In the genomic region with DNA sequence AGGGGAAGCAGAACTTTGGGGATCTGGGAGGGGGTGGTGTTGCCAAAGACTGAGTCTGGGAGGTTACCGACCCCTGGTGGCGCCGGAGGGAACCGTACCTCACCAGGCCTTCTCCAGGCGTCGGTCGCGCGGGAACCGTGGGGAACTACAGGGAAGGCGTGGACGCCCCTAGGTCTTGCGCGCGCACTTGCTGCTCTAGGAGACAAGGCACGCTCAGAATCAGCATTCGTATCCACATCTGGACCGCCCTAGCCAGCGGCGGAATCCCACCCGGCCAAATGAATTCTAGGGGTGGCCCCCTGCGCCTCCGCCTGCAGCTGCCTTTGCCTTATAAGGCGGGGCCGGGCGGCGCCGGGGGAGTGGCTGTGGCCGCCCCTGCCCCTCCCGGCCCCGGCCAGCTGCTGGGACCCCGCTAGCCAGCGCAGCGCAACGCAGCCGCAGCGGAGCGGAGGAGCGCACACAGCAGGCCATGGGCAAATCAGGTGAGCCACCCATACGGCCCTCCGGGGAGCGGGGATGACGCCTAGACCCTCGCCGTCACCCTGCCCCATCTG, we compare ENCODE assay signal across 8 mouse cellular contexts. TPM values are rescaled to one million over a fixed set of nuclear protein-coding genes. Genes with fewer than 3 reads are reported as not detected.
DNase-seq lines count a peak whose midpoint lies in the region; ATAC-seq and TF ChIP-seq lines count a peak whose summit lies in the region.

A gene (plus strand): TSS at position 110 of the 554 bp plus-strand sequence.

- peaks cover 17% of the 10 kb centered on the region for H3K27me3 ChIP-seq in E14TG2a.4 (ENCODE audit: insufficient read depth, low read length)
- H3K27me3 ChIP-seq in forebrain, embryonic 16.5 days (replicated peaks; ENCODE audit: control insufficient read depth, insufficient read depth, low read length): no peaks in the 10 kb centered on the region

- peak; percentile 72 for TF ChIP-seq CTCF in E14TG2a.4 (conservative IDR thresholded peaks at IDR 0.05; ENCODE audit: low read length)
- TF ChIP-seq CTCF in bone marrow macrophage, adult 2 months (IDR thresholded peaks at IDR 0.05; ENCODE audit: low read depth, low read length): peak; percentile 55

- ATAC-seq in forebrain, embryonic 16.5 days: peak; percentile 91

- H3K27ac ChIP-seq in bone marrow macrophage, adult 2 months (ENCODE audit: insufficient read depth, low read depth, low read length): no peak within 1 kb of the TSS
- peak within 1 kb of the TSS; percentile 24 for H3K27ac ChIP-seq in forebrain, embryonic 16.5 days (ENCODE audit: low read length)

- WGBS in forebrain, embryonic 16.5 days: under 1% methylated on average over 45 of the region's 45 CpGs

- DNase-seq in heart, postnatal 25 days (ENCODE audit: low spot score): peak; percentile 66
- peak; percentile 54 for DNase-seq in layer of hippocampus, adult 9-11 months
- peak; percentile 95 for DNase-seq in lung, postnatal 10 days
- DNase-seq in ovary, postnatal 10 days (ENCODE audit: low spot score): peak; percentile 61
- DNase-seq in thymus, postnatal 10 days (ENCODE audit: low spot score in 2 of 2): peak; percentile 75 to 88

- no peaks in the 10 kb centered on the region for H3K36me3 ChIP-seq in E14TG2a.4 (ENCODE audit: insufficient read depth, low read length)
- H3K36me3 ChIP-seq in forebrain, embryonic 16.5 days (ENCODE audit: control insufficient read depth, insufficient read depth): no peaks in the 10 kb centered on the region

- TF ChIP-seq POLR2A in bone marrow macrophage, adult 2 months (IDR thresholded peaks at IDR 0.05; ENCODE audit: borderline replicate concordance, low read depth, low read length): no peak

- no peaks in the 10 kb centered on the region for H3K9me3 ChIP-seq in E14TG2a.4 (ENCODE audit: low read length)
- no peaks in the 10 kb centered on the region for H3K9me3 ChIP-seq in forebrain, embryonic 16.5 days (ENCODE audit: control insufficient read depth, low read length)

- peaks cover 52% of the 10 kb centered on the region for H3K4me1 ChIP-seq in E14TG2a.4 (replicated peaks; ENCODE audit: low read depth, low read length)
- peaks cover 24% of the 10 kb centered on the region for H3K4me1 ChIP-seq in bone marrow macrophage, adult 2 months (ENCODE audit: control insufficient read depth, insufficient read depth, low read length)
- peaks cover 11% of the 10 kb centered on the region for H3K4me1 ChIP-seq in forebrain, embryonic 16.5 days (replicated peaks; ENCODE audit: control insufficient read depth, insufficient read depth, low read length)

- peak within 1 kb of the TSS; percentile 72 for H3K9ac ChIP-seq in forebrain, embryonic 16.5 days (replicated peaks; ENCODE audit: low read depth, low read length)

- intact Hi-C loops in heart, postnatal 25 days (cut with DNase I): no loop called here

- peak within 1 kb of the TSS; percentile 94 for H3K4me3 ChIP-seq in E14TG2a.4 (replicated peaks; ENCODE audit: low read length)
- H3K4me3 ChIP-seq in bone marrow macrophage, adult 2 months (ENCODE audit: insufficient read depth, low read length): peak within 1 kb of the TSS; percentile 81
- peak within 1 kb of the TSS; percentile 62 for H3K4me3 ChIP-seq in forebrain, embryonic 16.5 days (replicated peaks; ENCODE audit: low read length)

- peak within 1 kb of the TSS; percentile 86 for H3K4me2 ChIP-seq in forebrain, embryonic 16.5 days (ENCODE audit: low read length)

RNA-seq across cellular contexts. Expression of the gene that starts here (rescaled TPM):
- 1.8 and 2.1 TPM in 2 replicates for polyA plus RNA-seq in bone marrow macrophage, adult 2 months (2012; ENCODE audit: insufficient read depth, insufficient read length, missing spikeins)
- polyA plus RNA-seq in forebrain, embryonic 16.5 days (2015; fragmentation: Nextera tagmentation; extraction: Ambion mirVana): 27.2 and 28.8 TPM in 2 replicates
- total RNA-seq in heart, postnatal 25 days (2021): 1 to 10 TPM; 3.6 to 4.3 TPM
